Mouse (Mus musculus) liver (tissue): Measurements from ENCODE around the gene Selenbp1.

Source experiments
- DNase-seq: peaks from one replicate; pipeline ENCODE4 v3.0.0-alpha.2; 2020; ENCODE audit warnings: mixed read lengths

Selenbp1 gene

GRCm38 (mm10) chr3:94984312-94984711 lies 51.5 kb downstream of the Selenbp1 start:
- DNase-seq, result no peak

GRCm38 (mm10) chr3:94985513-94985912 lies 52.7 kb downstream of the Selenbp1 start:
- no peak for DNase-seq

GRCm38 (mm10) chr3:94987578-94987977 lies 54.7 kb downstream of the Selenbp1 start:
- DNase-seq, result peak; percentile 42

- DNase-seq, result no peak
Observed at GRCm38 (mm10) chr3:94989159-94989761, 56.4 kb downstream of the Selenbp1 start.
